Mouse (Mus musculus): Measurements from ENCODE around the gene Ap5m1. TPM values are rescaled to one million over a fixed set of nuclear protein-coding genes. Genes with fewer than 3 reads are reported as not detected.

Gene Ap5m1
- total and polyA plus RNA-seq, 2 experiments: 6.7 to 15.7 TPM

DNA sequence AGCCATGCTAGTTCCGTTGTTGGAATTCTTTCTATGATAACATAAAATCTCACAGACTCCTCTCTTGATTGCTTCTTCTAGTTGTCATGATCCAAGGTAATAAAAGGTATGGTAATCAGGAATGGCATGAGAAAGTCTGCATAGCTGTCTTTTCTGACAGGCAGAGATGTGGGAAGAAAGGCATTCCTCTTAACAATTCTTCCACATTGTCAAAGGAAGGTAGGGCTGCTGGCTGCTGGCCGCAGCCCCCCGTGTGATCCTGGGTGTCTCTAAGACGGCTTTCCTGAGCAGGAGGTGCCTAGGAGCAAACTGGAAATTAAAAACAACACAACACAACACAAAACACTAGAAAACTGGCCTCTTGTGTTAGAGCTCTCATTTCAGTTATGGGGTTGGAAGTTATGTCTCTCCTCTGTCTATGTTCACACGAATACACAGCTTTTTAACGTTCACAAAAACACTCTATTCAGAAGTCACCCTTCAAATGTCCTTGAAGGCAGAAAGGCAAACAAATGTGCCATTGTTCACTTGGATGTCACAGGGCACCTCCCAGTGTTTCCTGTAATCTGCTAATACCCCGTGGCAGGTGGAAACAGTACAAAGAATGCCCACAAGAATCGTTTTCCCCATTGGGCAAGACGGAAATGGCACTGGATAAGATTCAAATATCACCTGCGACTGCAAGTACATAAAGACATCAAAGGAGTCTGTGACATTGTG, 62.8 kb downstream of the Ap5m1 start:
- Histone ChIP-seq H3K4me1 (ENCODE audit: control insufficient read depth, insufficient read depth, low read length) (no peaks in the 10 kb centered on the region), H3K27ac (replicated peaks; ENCODE audit: insufficient read depth, low read depth, low read length) (no peak overlapping the region), H3K4me3 (ENCODE audit: insufficient read depth, low read depth, low read length) (no peak overlapping the region), H3K79me2 (ENCODE audit: control insufficient read depth, insufficient read depth, low read length) (no peaks in the 10 kb centered on the region), H3K36me3 (ENCODE audit: control insufficient read depth, insufficient read depth, low read length) (no peaks in the 10 kb centered on the region), H3K27me3 (ENCODE audit: control insufficient read depth, insufficient read depth, low read length) (no peaks in the 10 kb centered on the region), H3K9ac (ENCODE audit: low read depth, low read length) (no peak overlapping the region)
- no peak for DNase-seq (ENCODE audit: extremely low read depth, low read depth, low spot score)
- no peak for TF ChIP-seq CTCF (IDR thresholded peaks at IDR 0.05; ENCODE audit: low read depth, low read length)
- WGBS: 69% methylated on average over 10 of the region's 10 CpGs

- Histone ChIP-seq H3K4me1 (ENCODE audit: control insufficient read depth, insufficient read depth, low read length) (no peaks in the 10 kb centered on the region), H3K4me3 (ENCODE audit: insufficient read depth, low read depth, low read length) (no peak overlapping the region), H3K27me3 (ENCODE audit: control insufficient read depth, insufficient read depth, low read length) (no peaks in the 10 kb centered on the region), H3K36me3 (ENCODE audit: control insufficient read depth, insufficient read depth, low read length) (no peaks in the 10 kb centered on the region), H3K79me2 (ENCODE audit: control insufficient read depth, insufficient read depth, low read length) (no peaks in the 10 kb centered on the region), H3K27ac (replicated peaks; ENCODE audit: insufficient read depth, low read depth, low read length) (no peak overlapping the region), H3K9ac (ENCODE audit: low read depth, low read length) (no peak overlapping the region)
- WGBS: 81% methylated on average over 3 of the region's 3 CpGs
- DNase-seq (ENCODE audit: extremely low read depth, low read depth, low spot score): no peak
- no peak for TF ChIP-seq POLR2A (IDR thresholded peaks at IDR 0.05; ENCODE audit: extremely low read depth, insufficient read depth, low read length)
- TF ChIP-seq CTCF (IDR thresholded peaks at IDR 0.05; ENCODE audit: low read depth, low read length): no peak
Measured at GRCm38 (mm10) chr14:49132391-49132790, 66.5 kb downstream of the Ap5m1 start.

DNA sequence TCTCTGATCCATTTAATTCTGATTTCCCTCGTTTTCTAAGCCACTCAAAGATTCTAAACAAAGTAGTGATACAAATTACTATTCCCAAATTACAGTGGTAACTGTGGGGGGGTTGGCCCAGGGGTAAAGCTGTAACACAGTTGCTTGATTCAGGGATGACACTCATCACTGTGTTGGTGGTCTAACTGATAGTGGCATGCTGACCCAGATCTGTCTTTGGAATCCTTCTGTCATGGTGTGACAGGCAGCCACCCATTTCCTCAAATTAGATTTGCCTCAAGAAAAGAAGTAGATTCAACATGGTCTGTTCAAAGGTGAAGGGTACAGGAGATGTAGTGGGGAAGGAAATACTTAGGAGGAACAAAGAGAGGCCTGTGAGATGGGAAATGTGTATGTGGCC, 72.3 kb downstream of the Ap5m1 start:
- no peaks in the 10 kb centered on the region for H3K4me1 ChIP-seq (ENCODE audit: control insufficient read depth, insufficient read depth, low read length)
- H3K9ac ChIP-seq (ENCODE audit: low read depth, low read length): no peak overlapping the region
- no peaks in the 10 kb centered on the region for H3K27me3 ChIP-seq (ENCODE audit: control insufficient read depth, insufficient read depth, low read length)
- no peak for DNase-seq (ENCODE audit: extremely low read depth, low read depth, low spot score)
- H3K79me2 ChIP-seq (ENCODE audit: control insufficient read depth, insufficient read depth, low read length): no peaks in the 10 kb centered on the region
- no peak overlapping the region for H3K4me3 ChIP-seq (ENCODE audit: insufficient read depth, low read depth, low read length)
- 60% methylated on average over 1 of the region's 1 CpGs for WGBS
- no peak for TF ChIP-seq POLR2A (IDR thresholded peaks at IDR 0.05; ENCODE audit: extremely low read depth, insufficient read depth, low read length)
- TF ChIP-seq CTCF (IDR thresholded peaks at IDR 0.05; ENCODE audit: low read depth, low read length): no peak
- no peaks in the 10 kb centered on the region for H3K36me3 ChIP-seq (ENCODE audit: control insufficient read depth, insufficient read depth, low read length)
- H3K27ac ChIP-seq (replicated peaks; ENCODE audit: insufficient read depth, low read depth, low read length): no peak overlapping the region

- no peaks in the 10 kb centered on the region for H3K36me3 ChIP-seq (ENCODE audit: control insufficient read depth, insufficient read depth, low read length)
- no peaks in the 10 kb centered on the region for H3K4me1 ChIP-seq (ENCODE audit: control insufficient read depth, insufficient read depth, low read length)
- TF ChIP-seq CTCF (IDR thresholded peaks at IDR 0.05; ENCODE audit: low read depth, low read length): no peak
- no peak for TF ChIP-seq POLR2A (IDR thresholded peaks at IDR 0.05; ENCODE audit: extremely low read depth, insufficient read depth, low read length)
- no peaks in the 10 kb centered on the region for H3K79me2 ChIP-seq (ENCODE audit: control insufficient read depth, insufficient read depth, low read length)
- WGBS: 86% methylated on average over 7 of the region's 7 CpGs
- H3K27ac ChIP-seq (replicated peaks; ENCODE audit: insufficient read depth, low read depth, low read length): no peak overlapping the region
- no peak overlapping the region for H3K9ac ChIP-seq (ENCODE audit: low read depth, low read length)
- H3K4me3 ChIP-seq (ENCODE audit: insufficient read depth, low read depth, low read length): no peak overlapping the region
- peak; percentile 2 for DNase-seq (ENCODE audit: extremely low read depth, low read depth, low spot score)
- no peaks in the 10 kb centered on the region for H3K27me3 ChIP-seq (ENCODE audit: control insufficient read depth, insufficient read depth, low read length)
Measured at GRCm38 (mm10) chr14:49140756-49141155, 74.9 kb downstream of the Ap5m1 start.

Other genes with a start within 250 kb of the Ap5m1 start
- 17.7 and 20.5 TPM in 2 replicates for gene Exoc5, start 556 bp downstream of the Ap5m1 start, total RNA-seq (2014; rRNA removed)
- 2.6 and 3.4 TPM in 2 replicates for gene Exoc5, start 556 bp downstream of the Ap5m1 start, polyA plus RNA-seq (2012; rRNA removed)
- 15.9 and 16.1 TPM in 2 replicates for gene Naa30, start 106.1 kb downstream of the Ap5m1 start, total RNA-seq (2014; rRNA removed)
- 6.7 and 6.8 TPM in 2 replicates for gene Naa30, start 106.1 kb downstream of the Ap5m1 start, polyA plus RNA-seq (2012; rRNA removed)
- gene ccdc198, start 179.4 kb downstream of the Ap5m1 start, total RNA-seq (2014; rRNA removed): 0.55 and 0.81 TPM in 2 replicates
- 0.07 TPM in 1 of 2 replicates, not detected in the other for gene ccdc198, start 179.4 kb downstream of the Ap5m1 start, polyA plus RNA-seq (2012; rRNA removed)